Mouse (Mus musculus) urinary bladder, postnatal 14 days (tissue): ENCODE data around the gene Mpnd.

ENCODE experiments used
- DNase-seq: peaks from one replicate; pipeline ENCODE4 v3.0.0; 2021; ENCODE audit warnings: low spot score

The Mpnd gene

GRCm38 (mm10) chr17:55986030-55986961 lies 19.2 kb upstream of the Mpnd start, which contains the start of gene Fsd1:
Fsd1 (plus strand) TSS chr17:55986509.
- DNase-seq: peak; percentile 47

GRCm38 (mm10) chr17:55990278-55990898 lies 15.1 kb upstream of the Mpnd start:
- DNase-seq: no peak

GRCm38 (mm10) chr17:55996007-55996406 lies 9.5 kb upstream of the Mpnd start:
- no peak for DNase-seq

DNA sequence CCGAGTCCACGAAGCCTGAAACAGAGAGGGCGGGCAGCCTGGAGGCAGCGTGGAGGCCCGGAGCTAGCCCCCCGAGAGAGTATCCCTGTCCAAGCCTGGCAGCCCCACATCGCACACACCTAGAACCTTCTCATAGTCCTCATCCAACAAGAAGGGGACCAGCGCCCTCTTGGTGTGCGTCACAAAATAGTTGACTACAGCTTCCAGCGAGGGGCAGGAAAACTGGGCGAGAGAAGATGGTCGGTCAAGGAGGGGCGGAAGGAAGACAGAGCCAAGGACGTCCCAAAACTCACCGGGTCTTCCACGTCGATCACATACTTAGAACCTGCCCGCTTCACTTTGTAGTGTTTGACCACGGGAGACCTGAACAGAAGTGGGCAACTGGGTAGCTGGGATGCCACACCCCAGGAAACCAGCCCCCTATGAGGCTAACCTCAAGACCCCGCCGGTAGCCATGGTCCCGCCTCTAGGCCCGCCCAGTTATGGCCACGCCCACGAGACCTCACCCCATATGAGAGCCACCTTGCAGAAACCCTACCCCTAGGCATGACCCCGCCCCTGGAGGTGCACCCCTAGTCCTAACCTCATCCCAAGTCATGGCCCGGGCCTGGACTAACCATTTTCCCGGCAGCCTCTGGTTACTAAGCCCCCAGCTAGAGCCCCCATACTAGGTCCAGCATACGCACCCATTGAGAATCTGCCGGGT lies 5.6 kb upstream of the Mpnd start:
- DNase-seq: no peak

DNA sequence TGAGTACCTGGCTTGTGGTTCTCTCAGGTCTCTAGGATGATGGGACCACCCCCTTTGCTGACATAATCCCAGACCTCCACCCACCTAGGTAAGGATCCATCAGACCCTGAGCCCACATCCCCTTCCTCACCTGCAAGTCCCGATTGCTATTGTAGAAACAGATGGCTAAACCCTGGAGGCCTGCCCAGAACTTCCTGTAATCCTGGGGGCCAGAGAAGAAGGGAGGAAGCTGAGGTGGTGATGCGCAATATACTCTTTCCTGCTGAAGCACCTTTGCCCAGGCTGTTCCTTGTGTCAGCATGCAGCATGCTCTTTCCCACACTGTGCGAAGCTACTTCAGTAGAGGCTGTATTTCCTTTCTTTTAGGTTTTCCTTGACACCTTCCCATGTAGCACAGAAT lies 2.5 kb upstream of the Mpnd start:
- no peak for DNase-seq

GRCm38 (mm10) chr17:56006956-56007355 lies 1.4 kb downstream of the Mpnd start:
- no peak for DNase-seq

DNA sequence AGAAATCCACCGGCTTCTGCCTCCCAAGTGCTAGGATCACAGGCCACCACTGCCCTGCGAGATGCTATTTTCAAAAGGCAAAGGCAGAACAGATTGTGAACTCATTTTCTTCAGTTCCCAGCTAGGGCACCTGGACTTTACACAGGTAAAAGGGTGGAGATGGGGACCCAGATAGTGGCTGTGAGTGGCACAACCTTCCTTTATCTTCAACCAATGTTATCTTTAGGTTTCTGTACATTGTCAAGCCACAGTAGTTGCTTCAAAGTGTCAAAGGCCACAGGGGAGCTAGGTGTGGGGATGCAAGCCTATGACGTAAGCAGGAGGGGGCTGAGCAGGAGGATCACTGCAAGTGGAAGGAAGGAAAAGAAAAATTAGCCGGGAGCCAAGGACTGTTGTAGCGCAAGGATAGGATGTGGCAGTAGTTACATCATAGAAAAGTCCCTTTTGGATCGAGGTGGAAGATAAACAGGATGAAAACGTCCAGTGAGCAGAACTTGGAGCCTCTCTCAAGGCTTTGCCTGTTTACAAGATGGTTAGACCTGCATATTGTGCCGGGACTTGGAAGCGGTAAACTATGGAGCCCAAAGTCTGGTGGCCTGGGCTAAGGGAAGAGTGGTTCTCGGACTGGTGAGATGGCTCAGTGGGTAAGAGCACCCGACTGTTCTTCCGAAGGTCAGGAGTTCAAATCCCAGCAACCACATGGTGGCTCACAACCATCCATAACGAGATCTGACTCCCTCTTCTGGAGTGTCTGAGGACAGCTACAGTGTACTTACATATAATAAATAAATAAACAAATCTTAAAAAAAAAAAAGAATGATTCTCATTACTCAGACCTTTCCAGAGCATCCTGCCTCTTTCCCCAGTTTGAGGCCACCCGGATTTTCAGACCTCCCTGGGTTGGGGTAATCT lies 2.2 kb downstream of the Mpnd start:
- no peak for DNase-seq

GRCm38 (mm10) chr17:56008356-56009087 lies 3.0 kb downstream of the Mpnd start:
- peak; percentile 93 for DNase-seq

DNA sequence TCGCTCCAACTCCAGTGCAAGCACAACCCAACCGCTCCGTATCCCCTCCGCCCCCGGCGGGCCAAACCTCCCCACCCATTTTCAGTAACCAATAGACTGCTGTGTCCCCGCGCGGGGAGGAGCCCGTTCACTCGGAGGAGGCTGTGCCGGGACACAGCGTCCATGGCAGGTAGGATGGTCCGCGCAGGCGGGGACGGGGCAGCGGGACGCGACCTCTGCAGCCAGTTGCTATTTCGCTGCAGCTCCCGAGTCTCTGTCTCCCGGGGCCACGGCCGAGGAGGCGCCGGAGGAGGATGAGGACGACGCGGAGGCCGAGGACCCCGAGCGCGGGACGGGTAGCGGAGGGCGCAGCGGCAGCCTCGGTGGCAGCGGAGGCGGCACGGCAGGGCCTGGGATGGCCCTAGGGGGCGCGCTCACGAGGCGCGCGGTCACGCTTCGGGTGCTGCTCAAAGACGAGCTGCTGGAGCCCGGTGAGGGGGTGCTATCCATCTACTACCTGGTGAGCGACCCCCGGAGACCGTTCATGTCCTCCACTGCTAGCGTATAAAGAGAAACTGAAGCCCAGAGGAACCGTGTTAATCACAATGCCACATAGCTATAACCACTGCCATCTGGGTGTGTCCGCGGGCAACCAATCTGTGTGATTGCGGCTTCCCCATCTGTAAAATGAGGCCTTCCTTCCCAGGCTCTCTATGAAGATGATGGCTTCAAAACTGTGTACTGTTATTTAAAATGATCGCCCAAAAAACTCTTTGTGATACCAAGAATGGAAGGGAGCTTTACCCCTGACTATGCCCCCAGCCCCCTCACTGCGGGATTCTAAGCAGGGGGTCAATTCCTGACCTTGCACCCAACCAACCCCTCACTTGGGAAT lies 3.8 kb downstream of the Mpnd start:
- peak; percentile 93 for DNase-seq

GRCm38 (mm10) chr17:56009962-56010240 lies 4.4 kb downstream of the Mpnd start:
- DNase-seq: no peak

DNA sequence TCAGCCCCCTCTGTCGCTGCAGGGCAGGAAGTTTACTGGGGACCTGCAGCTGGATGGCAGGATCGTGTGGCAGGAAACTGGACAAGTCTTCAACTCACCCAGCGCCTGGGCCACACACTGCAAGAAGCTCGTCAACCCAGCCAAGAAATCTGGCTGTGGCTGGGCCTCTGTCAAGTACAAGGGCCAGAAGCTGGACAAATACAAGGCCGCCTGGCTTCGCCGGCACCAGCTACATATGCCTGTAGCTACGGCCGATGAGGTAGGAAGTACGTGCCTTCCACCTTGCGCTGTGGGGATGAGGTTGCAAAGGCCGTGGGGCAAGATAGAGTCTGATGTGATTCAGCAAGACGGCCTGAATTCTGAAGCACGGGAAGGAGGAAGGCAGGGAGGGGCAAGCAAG lies 4.7 kb downstream of the Mpnd start:
- no peak for DNase-seq

GRCm38 (mm10) chr17:56010681-56011080 lies 5.2 kb downstream of the Mpnd start:
- DNase-seq: peak; percentile 84

GRCm38 (mm10) chr17:56011441-56011840 lies 5.9 kb downstream of the Mpnd start:
- no peak for DNase-seq

GRCm38 (mm10) chr17:56015293-56015692 lies 9.8 kb downstream of the Mpnd start:
- no peak for DNase-seq

DNA sequence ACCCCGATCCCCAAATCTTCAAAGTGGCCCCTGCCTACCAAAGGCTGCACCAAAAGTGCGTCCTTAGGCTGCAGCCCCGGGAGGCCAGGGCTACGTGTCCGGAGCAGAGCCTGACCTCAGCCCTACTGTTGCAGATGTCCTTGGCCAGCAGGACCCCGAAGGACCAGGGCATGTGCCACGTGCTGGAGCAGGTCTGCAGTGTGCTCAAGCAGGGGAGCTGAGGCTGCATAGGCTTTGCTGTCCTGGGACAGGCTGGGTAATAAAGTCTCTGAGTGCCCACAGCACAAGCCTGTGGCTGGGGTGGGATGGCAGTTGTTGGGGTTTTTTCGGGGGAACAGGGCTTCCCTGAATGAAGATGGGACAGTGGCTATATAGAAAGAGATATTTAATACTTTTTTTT lies 10.9 kb downstream of the Mpnd start:
- DNase-seq: no peak

GRCm38 (mm10) chr17:56016793-56017785 lies 11.6 kb downstream of the Mpnd start:
- no peak for DNase-seq

GRCm38 (mm10) chr17:56017848-56018247 lies 12.3 kb downstream of the Mpnd start:
- DNase-seq: no peak

GRCm38 (mm10) chr17:56018347-56019131 lies 13.0 kb downstream of the Mpnd start:
- DNase-seq: peak; percentile 73
